Mouse (Mus musculus) heart, embryonic 16.5 days (tissue): ENCODE data around the gene Tifab. TPM values are rescaled to one million over a fixed set of nuclear protein-coding genes. Genes with fewer than 3 reads are reported as not detected.
A peak's percentile ranks its signal among the peaks of the same experiment; 100 is the strongest.

Experiments used
- ATAC-seq: fragments of 200-750 bp; cut with Nextera tagmentation; replicated peaks from 2 replicates; pipeline ENCODE4 v1.8.0; 2017; ENCODE audit warnings: moderate number of reproducible peaks; ENCODE audit not compliant: insufficient read depth, low FRiP score; ENCODE audit errors: extremely low read depth
- H3K27ac ChIP-seq: fragments of 300-500 bp; sonication (generic); 2 replicates; pipeline ENCODE4 v1.5.1; 2014; ENCODE audit warnings: mild to moderate bottlenecking, low read length, control low read depth, moderate library complexity
- H3K27me3 ChIP-seq: fragments of 300-500 bp; sonication (generic); 2 replicates; pipeline ENCODE4 v1.6.1; 2014; ENCODE audit warnings: low read length, mixed read lengths; ENCODE audit not compliant: control insufficient read depth, insufficient read depth
- H3K36me3 ChIP-seq: fragments of 300-500 bp; sonication (generic); 2 replicates; pipeline ENCODE4 v1.6.1; 2014; ENCODE audit not compliant: control insufficient read depth, insufficient read depth
- H3K4me1 ChIP-seq: fragments of 300-500 bp; sonication (generic); 2 replicates; pipeline ENCODE4 v1.6.1; 2014; ENCODE audit warnings: low read length, mixed read lengths; ENCODE audit not compliant: control insufficient read depth, insufficient read depth
- H3K4me2 ChIP-seq: fragments of 300-500 bp; sonication (generic); 2 replicates; pipeline ENCODE4 v1.6.1; 2014; ENCODE audit warnings: low read depth, mild to moderate bottlenecking, control low read depth, low read length
- H3K4me3 ChIP-seq: fragments of 300-500 bp; sonication (generic); 2 replicates; pipeline ENCODE4 v1.5.1; 2014; ENCODE audit warnings: mild to moderate bottlenecking, control low read depth, low read length
- H3K9ac ChIP-seq: fragments of 300-500 bp; sonication (generic); 2 replicates; pipeline ENCODE4 v1.6.1; 2014; ENCODE audit warnings: low read length, control low read depth
- H3K9me3 ChIP-seq: fragments of 300-500 bp; sonication (generic); replicated peaks from 2 replicates; pipeline ENCODE4 v1.6.1; 2016; ENCODE audit warnings: low read length; ENCODE audit not compliant: control insufficient read depth
- WGBS: fragments of 180-500 bp; shearing (Covaris S2); extraction: QIAGEN DNeasy Blood & Tissue Kit; methylation state at CpG from one replicate; pipeline ENCODE4 v1.1.7; 2014; 5-methylcytosine and 5-hydroxymethylcytosine counted together
- polyA plus RNA-seq: library from polyadenylated mRNA; unstranded; fragments of >200 nt; fragmentation: Nextera tagmentation; extraction: Ambion mirVana; gene quantifications from 2 replicates; pipeline ENCODE4 v1.2.1, GENCODE M21; 2015

The Tifab gene
- polyA plus RNA-seq, 1 experiment from 2014 or later: 2.3 TPM

DNA sequence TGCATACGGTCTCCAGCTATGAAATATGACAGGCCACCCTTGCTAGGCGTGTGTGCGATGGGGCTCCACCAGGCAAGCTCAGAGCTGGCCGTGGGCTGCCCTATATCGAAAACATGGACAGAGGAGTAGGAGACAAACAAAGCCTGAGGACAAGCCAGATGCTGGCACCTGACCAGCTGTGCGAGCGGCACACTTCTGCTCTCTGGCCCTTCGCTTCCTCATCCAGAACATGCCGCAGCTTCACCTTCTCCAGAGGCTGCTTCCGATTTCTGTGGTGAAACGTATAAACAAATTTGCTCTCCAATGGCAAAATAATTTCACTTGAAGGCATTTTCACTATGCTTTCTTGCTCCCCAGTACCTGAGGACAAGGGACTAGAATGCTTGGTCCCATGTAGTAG, 13.1 kb downstream of the Tifab start:
- Histone ChIP-seq H3K27ac (no peak overlapping the region), H3K27me3 (0 out of 2 replicates have a peak, but pooled peaks cover 2% of the 10 kb centered on the region), H3K9ac (no peak overlapping the region), H3K4me2 (no peak overlapping the region), H3K4me3 (no peak overlapping the region), H3K4me1 (peaks cover 21% of the 10 kb centered on the region), H3K9me3 (no peaks in the 10 kb centered on the region), H3K36me3 (no peaks in the 10 kb centered on the region)
- WGBS: 81% methylated on average over 11 of the region's 11 CpGs
- ATAC-seq: no peak

DNA sequence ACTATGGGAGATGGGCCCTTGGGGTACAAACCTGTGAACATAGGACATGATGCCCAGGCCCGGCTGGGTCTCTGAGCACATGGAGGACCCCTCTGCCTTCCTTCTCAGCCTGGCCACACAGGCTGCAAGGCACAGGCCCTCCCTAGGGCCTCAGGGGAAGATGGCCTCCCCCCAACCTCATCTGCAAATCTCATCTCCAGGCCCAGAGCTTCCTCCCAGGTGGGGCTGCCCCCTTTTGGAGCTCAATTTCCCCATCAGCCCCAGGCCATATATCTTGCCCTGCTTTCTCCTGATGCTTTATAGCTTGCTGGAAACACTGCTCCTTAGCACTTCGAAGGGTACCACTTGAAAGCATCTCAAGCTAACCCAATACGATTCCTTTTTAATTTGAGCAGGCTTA, 14.3 kb downstream of the Tifab start:
- Histone ChIP-seq H3K27ac (no peak overlapping the region), H3K4me3 (no peak overlapping the region), H3K9ac (no peak overlapping the region), H3K4me1 (peaks cover 29% of the 10 kb centered on the region), H3K9me3 (no peaks in the 10 kb centered on the region), H3K27me3 (0 out of 2 replicates have a peak, but pooled peaks cover 2% of the 10 kb centered on the region), H3K4me2 (no peak overlapping the region), H3K36me3 (no peaks in the 10 kb centered on the region)
- no peak for ATAC-seq
- WGBS: 85% methylated on average over 3 of the region's 3 CpGs

DNA sequence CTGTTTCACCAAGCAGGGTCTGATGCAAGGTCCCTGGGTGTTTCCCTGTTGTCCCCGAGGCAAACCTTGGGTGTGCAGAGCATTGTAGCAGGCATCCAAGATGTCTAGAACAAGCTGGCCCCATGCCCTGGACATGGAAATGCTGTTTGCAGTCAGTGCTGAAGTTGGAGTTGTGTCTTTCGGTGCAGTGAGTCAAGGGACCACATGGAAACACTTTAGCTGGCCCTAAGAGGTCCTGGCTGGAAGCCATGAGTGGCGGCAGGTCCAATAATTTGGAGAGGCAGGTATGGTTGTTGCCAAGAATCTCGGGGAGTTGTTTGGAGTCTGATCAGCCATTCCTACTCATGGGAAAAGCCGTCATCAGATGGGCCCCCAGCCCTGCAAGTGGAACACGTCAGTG, 14.9 kb downstream of the Tifab start:
- WGBS: 28% methylated on average over 6 of the region's 6 CpGs
- peak; percentile 30 for ATAC-seq
- H3K9ac ChIP-seq: no peak overlapping the region
- no peak overlapping the region for H3K4me3 ChIP-seq
- no peak overlapping the region for H3K4me2 ChIP-seq
- H3K36me3 ChIP-seq: no peaks in the 10 kb centered on the region
- peak overlapping the region; percentile 31; the same call in 1 of the 2 replicates for H3K27ac ChIP-seq
- H3K4me1 ChIP-seq: peaks cover 35% of the 10 kb centered on the region
- 0 out of 2 replicates have a peak, but pooled peaks cover 2% of the 10 kb centered on the region for H3K27me3 ChIP-seq
- no peaks in the 10 kb centered on the region for H3K9me3 ChIP-seq

DNA sequence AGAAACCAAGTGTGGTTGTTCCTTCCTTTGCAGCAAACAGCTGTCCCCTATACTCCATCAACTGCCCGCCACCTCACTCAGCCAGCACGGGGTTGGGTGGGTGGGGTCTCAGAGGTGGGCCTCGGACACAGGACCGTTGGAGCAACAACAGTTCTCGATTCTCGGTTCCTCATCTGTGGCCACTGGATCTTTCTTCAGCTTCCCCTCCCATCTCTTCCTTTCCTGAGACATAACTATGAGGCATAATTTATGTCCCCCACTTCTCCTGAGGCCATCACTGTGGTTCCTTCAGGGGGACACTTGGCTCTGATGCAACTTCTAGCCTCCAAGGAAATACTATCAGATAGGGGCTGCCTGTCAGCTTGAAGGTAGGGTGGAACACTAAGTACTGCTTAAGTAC, 15.8 kb downstream of the Tifab start:
- Histone ChIP-seq H3K9me3 (no peaks in the 10 kb centered on the region), H3K9ac (no peak overlapping the region), H3K27ac (no peak overlapping the region), H3K4me3 (no peak overlapping the region), H3K4me2 (no peak overlapping the region), H3K36me3 (no peaks in the 10 kb centered on the region), H3K4me1 (peaks cover 30% of the 10 kb centered on the region), H3K27me3 (0 out of 2 replicates have a peak, but pooled peaks cover 2% of the 10 kb centered on the region)
- no peak for ATAC-seq
- 75% methylated on average over 6 of the region's 6 CpGs for WGBS

DNA sequence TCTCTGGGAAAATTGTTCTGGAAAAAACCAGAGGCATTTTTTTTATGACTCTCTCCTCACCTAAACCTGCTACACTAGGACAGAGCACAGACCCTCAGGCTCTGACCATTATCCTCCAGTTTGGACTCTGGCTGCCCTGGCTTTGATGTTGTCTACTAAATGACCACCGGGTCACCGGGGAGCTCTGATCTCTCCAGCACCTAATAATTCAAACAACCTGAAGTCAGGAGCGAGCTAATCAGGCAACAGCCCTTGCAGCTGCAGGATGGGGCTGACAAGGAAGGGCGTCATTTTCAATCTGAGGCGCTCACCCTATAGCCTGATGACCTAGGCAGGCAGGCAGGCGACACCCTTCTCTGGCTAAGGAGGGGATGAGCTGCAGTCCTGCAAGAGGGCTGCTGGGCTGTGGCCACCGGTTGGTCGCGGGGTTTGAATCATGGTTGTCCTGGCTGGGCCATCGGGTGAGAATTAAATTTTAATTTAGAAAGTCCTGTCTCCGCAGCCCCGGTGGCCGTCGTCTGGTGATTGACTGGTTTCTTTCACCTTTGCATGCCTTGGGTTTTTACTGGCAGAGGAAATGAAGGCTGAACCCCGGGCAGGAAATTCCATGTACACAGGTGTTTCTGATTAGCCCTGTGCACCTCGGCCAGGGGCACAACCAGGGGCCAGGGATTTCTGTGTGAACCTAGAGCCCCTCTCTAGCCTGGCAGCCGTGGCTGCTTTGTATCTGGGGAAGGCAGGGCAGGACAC, 18.9 kb downstream of the Tifab start:
- WGBS: 46% methylated on average over 17 of the region's 17 CpGs
- Histone ChIP-seq H3K27ac (no peak overlapping the region), H3K4me3 (no peak overlapping the region), H3K4me2 (peak overlapping the region; percentile 33; the same call in 1 of the 2 replicates), H3K27me3 (no peaks in the 10 kb centered on the region), H3K9ac (0 out of 2 replicates have a peak overlapping the region, but pooled peaks have one; percentile 22), H3K9me3 (no peaks in the 10 kb centered on the region), H3K36me3 (no peaks in the 10 kb centered on the region), H3K4me1 (peaks cover 41% of the 10 kb centered on the region)
- ATAC-seq: no peak

DNA sequence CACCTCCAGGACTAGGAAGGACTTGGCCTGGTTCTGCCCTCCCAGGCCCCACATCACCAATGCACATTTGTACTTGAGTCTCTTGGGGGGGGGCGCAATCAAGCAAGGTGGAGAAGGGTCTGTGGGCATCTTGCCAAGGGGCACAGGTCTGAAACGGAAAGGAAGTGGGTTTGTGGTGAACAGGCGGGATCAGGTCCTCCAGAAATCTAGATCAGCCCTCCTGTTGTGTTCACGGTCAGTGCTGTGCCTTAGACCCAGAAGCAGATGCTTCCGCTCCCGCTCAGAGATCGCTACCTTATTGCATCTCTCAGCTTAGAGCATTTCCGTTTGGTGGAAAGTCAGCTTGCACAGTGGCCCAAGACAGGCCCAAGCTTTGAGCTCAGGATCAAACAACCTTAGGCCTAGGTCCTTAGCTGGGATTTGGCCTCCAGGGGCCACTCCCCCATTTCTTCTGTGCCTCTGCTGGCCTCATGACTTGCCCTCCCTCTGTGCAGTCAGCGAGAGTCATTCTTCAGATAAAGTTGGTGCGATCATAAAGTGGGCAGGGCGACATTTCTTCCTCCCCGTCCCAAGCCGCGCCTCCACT, 19.6 kb downstream of the Tifab start:
- no peaks in the 10 kb centered on the region for H3K9me3 ChIP-seq
- 0 out of 2 replicates have a peak overlapping the region, but pooled peaks have one; percentile 22 for H3K9ac ChIP-seq
- H3K4me1 ChIP-seq: peaks cover 43% of the 10 kb centered on the region
- 30% methylated on average over 14 of the region's 14 CpGs for WGBS
- peak; percentile 56 for ATAC-seq
- H3K36me3 ChIP-seq: no peaks in the 10 kb centered on the region
- no peak overlapping the region for H3K4me3 ChIP-seq
- peak overlapping the region; percentile 26; the same call in 1 of the 2 replicates for H3K27ac ChIP-seq
- no peaks in the 10 kb centered on the region for H3K27me3 ChIP-seq
- H3K4me2 ChIP-seq: peak overlapping the region; percentile 33; the same call in 1 of the 2 replicates

GRCm38 (mm10) chr13:56155671-56156070, 23.0 kb downstream of the Tifab start:
- Histone ChIP-seq H3K36me3 (no peaks in the 10 kb centered on the region), H3K4me2 (no peak overlapping the region), H3K9me3 (no peaks in the 10 kb centered on the region), H3K4me3 (no peak overlapping the region), H3K27ac (peak overlapping the region; percentile 96), H3K9ac (no peak overlapping the region), H3K27me3 (no peaks in the 10 kb centered on the region), H3K4me1 (peaks cover 37% of the 10 kb centered on the region)
- 74% methylated on average over 7 of the region's 7 CpGs for WGBS
- no peak for ATAC-seq

DNA sequence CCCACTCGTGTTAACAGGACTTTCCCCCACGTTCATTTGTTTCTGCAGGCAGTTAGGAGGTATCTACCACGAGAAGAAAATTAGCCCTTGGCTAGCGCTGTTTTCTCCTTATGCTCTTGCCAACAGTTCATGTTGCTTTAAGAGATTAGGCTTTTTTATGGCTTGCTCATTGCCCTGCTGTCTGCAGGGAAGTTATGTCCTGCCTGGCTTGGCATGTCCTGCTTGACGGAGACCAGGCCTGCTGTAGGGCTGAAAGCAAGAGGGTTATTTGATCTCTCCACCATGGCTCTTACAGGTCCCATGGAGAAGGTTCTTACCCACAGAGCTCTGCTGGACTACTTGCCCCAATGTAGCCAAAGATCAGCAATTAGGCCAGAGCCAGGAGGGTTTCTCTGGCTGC, 23.6 kb downstream of the Tifab start:
- H3K27me3 ChIP-seq: no peaks in the 10 kb centered on the region
- peaks cover 36% of the 10 kb centered on the region for H3K4me1 ChIP-seq
- H3K4me3 ChIP-seq: no peak overlapping the region
- 17% methylated on average over 5 of the region's 5 CpGs for WGBS
- no peak overlapping the region for H3K4me2 ChIP-seq
- H3K9me3 ChIP-seq: no peaks in the 10 kb centered on the region
- H3K27ac ChIP-seq: peak overlapping the region; percentile 96
- ATAC-seq: peak; percentile 79
- H3K36me3 ChIP-seq: no peaks in the 10 kb centered on the region
- peak overlapping the region; percentile 46; the same call in 1 of the 2 replicates for H3K9ac ChIP-seq

DNA sequence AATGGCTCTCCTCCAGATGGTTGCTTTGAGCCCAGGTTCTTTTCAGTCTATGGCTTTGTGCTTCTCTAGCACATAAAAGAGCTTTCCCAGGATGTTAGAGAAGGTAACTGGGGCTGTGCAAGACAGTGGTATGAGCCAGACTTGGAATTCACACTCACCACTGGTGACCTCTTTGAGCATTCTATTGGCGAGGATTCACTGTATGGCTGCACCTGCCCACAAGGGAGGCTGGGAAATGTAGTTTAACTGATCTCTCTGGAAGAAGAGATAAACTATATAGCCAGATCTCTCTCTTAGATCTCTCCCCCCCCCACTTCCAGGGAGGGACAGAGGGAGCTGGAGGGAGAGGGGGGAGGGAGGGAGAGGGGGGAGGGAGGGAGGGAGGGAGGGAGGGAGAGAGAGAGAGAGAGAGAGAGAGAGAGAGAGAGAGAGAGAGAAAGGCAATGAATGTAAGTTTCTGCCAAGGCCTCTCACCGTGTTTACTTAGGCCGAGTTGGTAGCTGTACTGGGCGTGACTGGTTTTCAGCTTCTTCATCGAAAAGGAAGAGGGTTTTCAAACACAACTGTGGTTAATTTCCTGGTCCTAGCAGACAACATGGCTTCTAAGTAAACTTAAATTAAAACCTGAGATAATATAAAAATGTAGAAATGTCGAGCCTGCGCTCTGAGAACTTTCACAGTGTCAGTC, 25.8 kb downstream of the Tifab start:
- Histone ChIP-seq H3K4me2 (no peak overlapping the region), H3K9ac (no peak overlapping the region), H3K4me3 (no peak overlapping the region), H3K27ac (no peak overlapping the region), H3K27me3 (no peaks in the 10 kb centered on the region), H3K9me3 (no peaks in the 10 kb centered on the region), H3K4me1 (peaks cover 23% of the 10 kb centered on the region), H3K36me3 (no peaks in the 10 kb centered on the region)
- 65% methylated on average over 7 of the region's 7 CpGs for WGBS
- ATAC-seq: no peak
